Mouse (Mus musculus) R1 (cell line): Measurements from ENCODE around the gene Galm.
"Not testable (repeated sequence)": the region's sequence is repeated elsewhere in the genome, so short reads cannot be mapped to it uniquely, and the experiment has no call there.

ENCODE experiments used
- DNase-seq: peaks from one replicate; pipeline ENCODE4 v3.0.0-alpha.2; 2018; ENCODE audit warnings: low read depth, low spot score

Galm gene

GRCm38 (mm10) chr17:80165741-80166140 lies 38.5 kb downstream of the Galm start:
- no peak for DNase-seq

DNA sequence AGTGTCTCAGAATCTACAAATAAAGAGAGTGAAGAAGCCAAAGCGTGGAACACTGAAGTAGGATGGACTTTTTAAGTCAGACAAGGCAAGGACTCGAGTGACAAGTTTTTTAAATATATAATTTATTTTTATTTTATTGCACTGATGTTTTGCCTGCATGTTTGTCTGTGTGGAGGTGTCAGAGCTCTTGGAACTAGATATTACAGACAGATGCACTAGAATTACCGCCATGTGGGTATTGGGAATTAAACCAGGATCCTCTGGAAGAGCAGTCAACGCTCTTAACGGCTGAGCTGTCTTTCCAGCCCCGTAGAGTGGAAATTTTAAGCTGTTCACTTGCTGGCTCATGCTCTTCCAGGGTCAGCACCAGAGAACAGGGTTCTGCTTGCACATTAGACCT lies 39.1 kb downstream of the Galm start:
- no peak for DNase-seq

DNA sequence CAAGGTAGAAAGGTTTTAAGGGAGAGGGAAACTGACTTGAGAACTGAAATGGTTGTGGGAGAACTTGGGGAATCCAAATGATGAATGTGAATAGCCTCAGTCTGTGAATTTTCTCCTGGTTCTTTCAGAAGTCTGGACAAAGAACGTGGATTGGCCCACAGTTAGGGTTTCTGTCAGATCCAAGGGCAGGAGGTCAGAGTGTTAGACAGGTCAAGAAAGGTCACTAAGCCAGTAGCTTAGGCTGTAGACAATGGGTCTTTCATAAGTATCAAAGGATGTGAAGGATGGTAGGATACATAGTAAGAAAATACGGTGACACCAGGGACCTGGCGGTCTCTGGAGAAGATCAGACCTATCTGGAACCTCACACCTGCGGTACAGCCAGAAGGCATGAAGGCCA lies 40.2 kb downstream of the Galm start:
- no peak for DNase-seq

DNA sequence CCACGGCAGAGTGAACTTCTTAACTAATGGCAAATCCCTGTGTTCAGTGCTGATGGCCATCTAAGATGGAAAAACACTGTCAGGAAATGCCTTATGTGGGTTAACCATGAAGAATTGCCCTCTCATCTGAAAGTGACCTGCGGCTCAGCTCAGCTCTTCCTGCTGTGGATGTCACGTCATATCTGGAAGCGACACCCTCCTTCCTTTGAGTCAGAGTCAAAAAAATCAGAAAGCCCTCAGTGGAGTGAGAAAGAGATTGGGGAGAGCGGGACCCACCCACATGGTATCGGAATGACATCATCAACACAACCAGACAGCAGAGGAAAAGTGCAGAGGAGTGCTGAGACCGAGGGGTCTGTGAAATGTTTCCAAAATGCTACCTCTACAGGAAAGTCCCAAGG lies 40.6 kb downstream of the Galm start:
- DNase-seq: no peak

- DNase-seq: peak; percentile 82
These were observed 41.3 kb downstream of the Galm start for GRCm38 (mm10) chr17:80168425-80169182.

DNA sequence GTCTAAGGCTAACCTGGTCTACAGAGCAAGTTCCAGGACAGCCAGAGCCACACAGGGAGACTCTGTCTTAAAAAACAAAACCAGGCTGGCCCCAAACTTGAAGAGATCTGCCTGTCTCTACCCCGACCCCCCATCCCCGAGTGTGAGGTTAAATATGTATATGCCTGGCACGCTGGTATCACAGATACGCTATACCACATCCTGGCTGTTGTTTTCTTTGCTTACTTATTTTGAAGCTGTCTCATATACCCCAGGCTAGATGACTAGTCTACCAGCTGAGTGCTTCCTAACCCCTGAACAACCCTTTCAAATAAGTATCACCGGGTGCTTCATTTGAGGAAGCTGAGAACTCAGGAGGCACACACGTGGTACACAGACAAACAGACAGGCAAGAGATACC lies 42.5 kb downstream of the Galm start:
- DNase-seq: no peak

GRCm38 (mm10) chr17:80170951-80171350 lies 43.7 kb downstream of the Galm start:
- DNase-seq: no peak

- DNase-seq: no peak
These were observed 44.7 kb downstream of the Galm start for GRCm38 (mm10) chr17:80171948-80172347.

- no peak for DNase-seq
These were observed 45.5 kb downstream of the Galm start for GRCm38 (mm10) chr17:80172761-80173160.

GRCm38 (mm10) chr17:80173708-80174107 lies 46.4 kb downstream of the Galm start:
- no peak for DNase-seq

GRCm38 (mm10) chr17:80174146-80174545 lies 46.9 kb downstream of the Galm start:
- DNase-seq: no peak

DNA sequence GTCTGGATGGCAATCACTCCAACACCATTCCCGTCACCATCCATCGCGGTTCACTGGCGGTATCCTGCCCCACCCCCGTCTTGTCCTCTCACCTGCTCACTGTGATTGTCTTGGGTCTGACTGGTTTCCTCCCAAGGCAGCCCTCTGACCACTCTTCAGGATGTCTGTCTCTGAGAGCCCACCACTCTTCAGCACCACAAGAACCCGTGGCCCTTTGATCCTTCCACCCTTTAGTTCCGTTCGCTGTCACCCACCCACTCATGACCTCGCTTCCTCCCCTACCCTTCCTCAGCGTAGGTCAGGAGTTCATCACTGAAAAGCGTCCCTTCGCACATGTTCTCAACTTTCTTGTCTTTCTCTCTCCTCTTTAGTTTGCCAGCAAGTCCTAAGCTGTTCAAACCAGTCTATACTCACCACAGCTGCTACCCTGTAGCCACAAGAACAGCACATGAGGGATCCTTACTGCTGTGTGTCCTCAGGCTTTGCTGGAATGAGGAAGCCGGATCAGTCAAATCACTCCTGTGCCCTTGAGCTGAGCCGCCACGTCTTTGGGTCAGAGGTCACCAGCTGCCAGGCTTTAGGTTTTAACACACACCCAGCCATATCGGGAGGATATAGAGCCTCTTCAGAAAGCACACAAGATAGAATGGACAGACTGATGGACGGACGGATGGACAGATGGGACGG lies 47.6 kb downstream of the Galm start:
- peak; percentile 63 for DNase-seq

DNA sequence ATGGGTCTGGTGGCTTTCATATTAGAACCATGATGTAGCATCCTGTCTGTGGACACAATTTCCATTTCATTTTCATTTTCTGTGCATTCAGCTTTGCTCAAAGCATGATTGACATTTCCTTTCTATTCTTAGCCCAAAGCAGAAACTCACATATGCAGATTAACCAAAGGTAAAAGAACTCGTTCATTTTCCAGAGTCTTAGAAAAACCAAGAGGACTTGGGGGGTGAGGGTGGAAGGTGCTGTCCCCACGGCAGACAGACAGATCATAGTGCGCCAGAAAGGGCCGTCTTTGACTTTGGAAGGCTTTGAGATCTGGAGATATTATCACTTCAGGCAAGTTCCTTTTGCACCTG lies 48.1 kb downstream of the Galm start:
- no peak for DNase-seq

- DNase-seq: no peak
These were observed 48.7 kb downstream of the Galm start for GRCm38 (mm10) chr17:80175966-80176365.

DNA sequence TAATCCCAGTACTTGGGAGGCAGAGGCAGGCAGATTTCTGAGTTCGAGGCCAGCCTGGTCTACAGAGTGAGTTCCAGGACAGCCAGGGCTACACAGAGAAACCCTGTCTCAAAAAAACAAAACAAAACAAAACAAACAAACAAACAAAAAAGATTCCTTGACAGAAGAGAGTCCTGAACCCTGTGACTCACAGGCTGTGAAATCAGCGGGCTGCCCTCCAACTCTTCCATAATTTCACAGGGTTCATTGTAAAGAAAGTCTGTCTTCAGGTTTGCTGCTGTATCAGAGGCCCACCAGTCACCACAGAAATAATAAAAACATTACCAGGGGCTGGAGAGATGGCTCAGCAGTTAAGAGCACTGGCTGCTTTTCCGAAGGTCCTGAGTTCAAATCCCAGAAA lies 51.6 kb downstream of the Galm start:
- DNase-seq: not testable (repeated sequence)

GRCm38 (mm10) chr17:80179959-80180358 lies 52.7 kb downstream of the Galm start:
- peak; percentile 89 for DNase-seq

DNA sequence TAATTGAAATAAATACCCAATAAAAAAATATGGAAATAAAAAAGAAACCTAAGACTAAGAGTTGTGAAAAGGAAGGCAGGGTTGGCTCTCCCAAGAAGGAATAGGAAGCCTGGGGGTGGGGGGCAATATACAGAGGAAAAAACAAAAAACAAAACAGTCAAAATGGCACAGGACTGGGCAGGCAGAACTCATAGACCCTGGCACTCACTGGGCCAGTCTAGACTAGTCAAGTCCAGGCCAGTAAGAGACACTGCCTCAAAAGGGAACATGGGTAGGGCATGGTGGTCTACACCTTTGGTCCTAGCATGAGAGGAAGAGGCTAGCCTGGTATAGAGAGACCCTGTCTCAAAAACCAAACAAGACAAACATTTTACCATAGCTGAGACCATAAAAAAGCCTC lies 53.2 kb downstream of the Galm start:
- DNase-seq: no peak

- DNase-seq: no peak
These were observed 56.3 kb downstream of the Galm start for GRCm38 (mm10) chr17:80183615-80184014.

DNA sequence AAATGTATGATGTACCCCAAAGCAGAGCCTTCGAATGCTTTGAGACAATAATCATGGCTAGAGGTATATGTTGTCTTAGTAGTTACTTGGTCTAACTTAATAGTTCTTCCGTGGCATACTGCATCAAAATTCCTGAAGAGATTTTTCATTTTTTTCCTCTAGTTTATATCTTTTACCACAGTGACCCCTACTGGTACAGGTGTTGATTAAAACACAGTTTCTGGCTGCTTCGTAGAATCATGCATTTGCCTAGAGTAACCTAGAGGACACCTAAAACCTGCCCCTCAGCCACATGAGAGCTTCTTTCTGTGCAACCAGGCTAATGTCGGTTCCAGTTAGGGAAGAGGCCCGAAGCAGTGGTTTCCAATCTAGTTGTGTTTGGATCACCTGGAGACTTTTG lies 65.8 kb downstream of the Galm start:
- peak; percentile 50 for DNase-seq

DNA sequence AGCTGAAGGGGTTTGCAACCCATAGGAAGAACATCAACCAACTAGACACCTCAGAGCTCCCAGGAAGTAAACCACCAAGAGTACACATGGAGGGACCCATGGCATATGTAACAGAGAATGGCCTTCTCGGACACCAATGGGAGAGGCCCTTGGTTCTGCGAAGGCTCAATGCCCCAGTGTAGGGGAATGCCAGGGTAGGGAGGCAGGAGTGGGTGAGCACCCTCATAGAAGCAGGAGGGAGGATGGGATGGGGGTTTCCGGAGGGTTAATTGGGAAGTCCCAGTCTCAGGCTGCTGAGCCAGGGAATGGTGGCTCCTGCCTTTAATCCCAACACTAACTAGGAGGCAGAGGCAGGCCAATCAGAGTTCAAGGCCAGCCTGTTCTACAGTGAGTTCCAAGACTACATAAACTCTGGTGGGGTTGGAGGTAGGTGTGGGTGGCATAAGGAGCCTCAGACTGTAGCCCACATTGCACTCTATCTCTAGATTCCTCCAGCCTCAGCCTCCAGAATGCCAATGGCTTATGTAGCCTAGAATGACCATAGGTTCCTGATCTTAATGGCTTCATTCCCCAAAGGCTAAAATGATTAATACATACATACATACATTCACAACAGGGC lies 72.0 kb downstream of the Galm start:
- peak; percentile 44 for DNase-seq

DNA sequence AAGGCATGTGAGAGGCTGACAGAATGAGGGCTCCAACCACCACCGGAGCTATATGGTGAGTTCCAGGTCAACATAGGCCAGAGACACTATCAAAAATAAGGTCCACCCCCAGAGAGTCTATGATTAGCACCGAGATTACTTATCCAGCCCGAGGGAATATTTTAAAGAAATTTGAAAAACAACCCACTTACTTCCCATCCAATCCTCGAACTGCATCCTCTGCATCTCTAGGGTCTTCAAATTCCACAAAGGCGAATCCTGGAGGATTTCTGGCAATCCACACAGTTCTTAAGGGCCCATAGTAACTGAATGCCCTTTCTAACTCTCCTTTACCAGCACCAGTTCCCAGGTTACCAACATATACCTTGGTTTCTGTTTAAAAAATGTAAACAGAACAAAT lies 78.4 kb downstream of the Galm start:
- no peak for DNase-seq

GRCm38 (mm10) chr17:80206301-80206670 lies 79.0 kb downstream of the Galm start:
- DNase-seq: peak; percentile 63
